Mouse (Mus musculus) adrenal gland, adult 18-20 months (tissue): ENCODE results near the gene Tomm20l. TPM values are rescaled to one million over a fixed set of nuclear protein-coding genes. Genes with fewer than 3 reads are reported as not detected.
"Not testable (repeated sequence)": the region's sequence is repeated elsewhere in the genome, so short reads cannot be mapped to it uniquely, and the experiment has no call there.

ENCODE experiments used
- DNase-seq, 2 experiments: peaks; one replicate each; pipeline ENCODE4 v3.0.0; 2021 to 2022; ENCODE audit warnings: low spot score in 2 of 2
- long read RNA-seq, 2 experiments: library from polyadenylated mRNA; stranded (forward); transcript quantifications; one replicate each; pipeline ENCODE4 v2.0.0; 2021
- total RNA-seq, 2 experiments: library from RNA; stranded (reverse); gene quantifications; 1 replicate in 1 of 2; 2 replicates in 1 of 2; pipeline ENCODE4 v1.2.3; 2021

The Tomm20l gene
- 1 to 10 TPM; 4.3 to 7.3 TPM for total RNA-seq
- long read RNA-seq, experiment 1, partial matches to known transcripts, result 0 of 2 reads
- long read RNA-seq, experiment 1, other reads (novel, unspliced or antisense), result 0 of 2 reads
- long read RNA-seq, experiment 2, transcript Tomm20l-203 (4 exons, 584 nt), result major isoform, 7 of 11 reads
- long read RNA-seq, experiment 2, partial matches to known transcripts, result 0 of 11 reads
- long read RNA-seq, experiment 2, other reads (novel, unspliced or antisense), result 1 of 11 reads

GRCm38 (mm10) chr12:71111331-71111730, at the start of gene Tomm20l:
Gene Tomm20l (plus strand): TSS chr12:71111428.
- peak; percentile 44 to 50 for DNase-seq

- no peak for DNase-seq
These were observed 41.4 kb upstream of the Tomm20l start for GRCm38 (mm10) chr12:71069846-71070245.

- no peak for DNase-seq
These were observed 39.2 kb upstream of the Tomm20l start for GRCm38 (mm10) chr12:71072048-71072447.

- no peak for DNase-seq
These were observed 38.0 kb upstream of the Tomm20l start for GRCm38 (mm10) chr12:71073113-71073730.

- no peak for DNase-seq
These were observed 24.9 kb upstream of the Tomm20l start for GRCm38 (mm10) chr12:71086331-71086730.

- DNase-seq, result not testable (repeated sequence)
These were observed 7.0 kb upstream of the Tomm20l start for GRCm38 (mm10) chr12:71104275-71104674.

GRCm38 (mm10) chr12:71107216-71107771, 3.9 kb upstream of the Tomm20l start:
- DNase-seq, result no peak

GRCm38 (mm10) chr12:71113074-71113473, 1.8 kb downstream of the Tomm20l start:
- DNase-seq, result no peak

- peak; percentile 31 to 34 for DNase-seq
These were observed 2.6 kb downstream of the Tomm20l start for GRCm38 (mm10) chr12:71113675-71114288.

GRCm38 (mm10) chr12:71116411-71116810, 5.2 kb downstream of the Tomm20l start:
- DNase-seq, result peak in 1 of 2 experiments; percentile 52

GRCm38 (mm10) chr12:71122731-71123130, 11.5 kb downstream of the Tomm20l start:
- DNase-seq, result no peak

- DNase-seq, result no peak
These were observed 12.1 kb downstream of the Tomm20l start for GRCm38 (mm10) chr12:71123286-71123685.

- DNase-seq, result no peak
These were observed 24.4 kb downstream of the Tomm20l start for GRCm38 (mm10) chr12:71135581-71135980.

- DNase-seq, result peak; percentile 74 to 76
These were observed 25.1 kb downstream of the Tomm20l start, which contains the start of the genes Timm9 and 2700049A03Rik for GRCm38 (mm10) chr12:71136130-71136973. Gene Timm9 (minus strand): TSS chr12:71136684. Gene 2700049A03Rik (plus strand): TSS chr12:71136848.

- peak; percentile 78 to 81 for DNase-seq
These were observed 25.8 kb downstream of the Tomm20l start for GRCm38 (mm10) chr12:71136974-71137491.

- no peak for DNase-seq
These were observed 26.5 kb downstream of the Tomm20l start for GRCm38 (mm10) chr12:71137686-71138085.

GRCm38 (mm10) chr12:71139258-71139828, 28.1 kb downstream of the Tomm20l start:
- DNase-seq, result no peak

- DNase-seq, result no peak
These were observed 30.0 kb downstream of the Tomm20l start for GRCm38 (mm10) chr12:71141189-71141588.

- DNase-seq, result peak; percentile 53 to 57
These were observed 36.4 kb downstream of the Tomm20l start for GRCm38 (mm10) chr12:71147641-71148040.

GRCm38 (mm10) chr12:71148801-71149200, 37.6 kb downstream of the Tomm20l start:
- DNase-seq, result peak in 1 of 2 experiments; percentile 16
